Mouse (Mus musculus) cortical plate, adult 2 months (tissue): ENCODE measurements around the gene Slc44a5.

Experiments used
- CTCF ChIP-seq: fragments of 200-500 bp; IDR thresholded peaks from 2 replicates; pipeline ENCODE4 v1.5.1; 2011; ENCODE audit warnings: mild to moderate bottlenecking, control low read depth, low read length; ENCODE audit not compliant: insufficient read depth; ENCODE audit errors: extremely low read depth
- POLR2A ChIP-seq: fragments of 200-500 bp; IDR thresholded peaks from 2 replicates; pipeline ENCODE4 v1.6.1; 2011; ENCODE audit warnings: mild to moderate bottlenecking, low read length, control low read depth; ENCODE audit not compliant: insufficient read depth; ENCODE audit errors: extremely low read depth

GRCm38 (mm10) chr3:154288429-154289069 lies 315.3 kb downstream of the Slc44a5 start:
- no peak for TF ChIP-seq POLR2A
- TF ChIP-seq CTCF: no peak
